Mouse (Mus musculus): ENCODE measurements at regions not wholly inside any gene's neighbourhood (a gene's known extent, or its start where the extent isn't known, plus 50 kb on each side); places are given as distances from the start of the nearest gene placed in this dataset.

DNA sequence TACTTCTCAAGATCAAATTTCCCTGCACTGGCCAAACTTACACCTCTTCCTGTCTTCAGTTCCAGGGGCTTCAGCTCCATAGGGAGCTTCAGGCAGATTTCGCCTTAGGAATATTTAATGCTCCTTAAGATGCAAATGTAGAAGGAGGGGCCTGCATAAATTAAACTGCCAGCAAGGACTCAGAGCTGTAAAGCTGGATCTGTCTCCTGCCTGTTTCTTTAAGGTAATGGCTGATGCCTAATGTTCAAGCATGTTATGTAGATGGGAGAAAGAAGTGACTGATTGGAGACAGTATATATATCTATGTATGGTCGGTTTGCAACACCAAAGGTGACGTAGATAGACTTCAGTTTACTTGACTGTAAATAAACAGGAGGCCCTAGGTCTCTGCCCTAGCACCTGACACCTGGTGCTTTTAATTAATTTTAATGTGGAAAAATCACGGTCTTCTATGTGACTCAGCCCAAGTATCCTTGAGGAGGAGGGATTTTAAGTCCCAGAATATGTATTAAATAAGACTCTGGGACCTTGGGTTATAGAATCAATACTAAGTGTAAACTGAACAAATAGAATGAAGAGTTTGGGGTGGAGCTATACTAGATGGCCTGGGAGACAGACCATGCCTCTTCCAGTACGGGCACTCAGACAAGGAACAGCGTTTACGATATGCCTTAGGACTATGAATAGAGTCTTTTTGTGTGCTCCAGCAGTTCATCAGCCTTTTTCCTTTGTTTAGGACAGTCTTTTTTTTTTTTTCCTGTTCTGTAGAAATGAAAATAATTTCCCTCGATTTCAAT lies 651.7 kb upstream of the Lmcd1 start:
- DNase-seq, result no peak

DNA sequence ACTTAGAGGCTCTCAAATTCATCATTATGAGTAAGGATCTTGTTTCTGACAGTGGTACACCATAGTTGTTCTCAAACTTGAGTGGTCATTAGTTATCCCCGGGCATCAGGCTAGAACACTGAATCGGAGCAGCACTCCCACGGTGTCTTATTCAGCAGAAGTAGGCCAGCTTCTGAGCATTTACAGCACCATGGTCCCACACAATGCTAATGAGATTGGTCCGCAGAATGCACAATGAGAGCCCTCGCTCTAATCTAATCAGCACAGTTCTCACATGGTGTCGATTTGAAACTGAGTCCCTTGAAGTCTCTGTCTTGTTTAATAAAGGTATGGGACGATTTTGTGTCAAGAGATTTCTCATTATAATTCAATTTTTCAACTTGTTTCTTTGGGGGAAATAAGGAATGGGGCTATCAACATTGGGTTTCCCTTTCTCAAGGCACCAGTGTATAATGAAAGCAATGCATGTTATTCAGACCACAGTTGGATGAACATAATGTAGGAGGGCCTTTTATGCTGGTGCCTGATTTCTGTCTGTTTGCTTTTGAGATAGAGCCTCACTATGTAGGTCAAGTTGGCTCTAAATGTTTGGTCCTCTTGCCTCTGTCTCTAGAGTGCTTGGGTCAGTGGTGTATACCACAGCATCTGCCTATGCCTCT lies 650.9 kb upstream of the Lmcd1 start:
- no peak for DNase-seq

DNA sequence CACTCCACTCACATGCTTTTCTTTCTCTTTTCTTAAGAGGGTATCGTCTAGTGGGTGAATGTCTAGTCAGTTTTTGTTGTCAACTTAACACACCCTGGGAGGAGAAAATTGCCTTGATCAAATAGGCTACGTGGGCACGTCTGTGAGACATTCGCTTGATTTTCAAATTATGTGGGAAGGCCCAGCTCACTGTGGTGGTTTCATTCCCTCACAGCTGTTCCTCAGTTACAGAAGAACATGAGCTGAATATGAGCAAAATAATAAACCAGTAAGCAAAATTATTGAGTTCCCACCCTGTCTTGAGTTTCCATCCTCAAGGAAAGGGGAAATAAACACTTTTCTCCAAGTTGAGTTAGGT lies 650.4 kb upstream of the Lmcd1 start:
- no peak for DNase-seq

DNA sequence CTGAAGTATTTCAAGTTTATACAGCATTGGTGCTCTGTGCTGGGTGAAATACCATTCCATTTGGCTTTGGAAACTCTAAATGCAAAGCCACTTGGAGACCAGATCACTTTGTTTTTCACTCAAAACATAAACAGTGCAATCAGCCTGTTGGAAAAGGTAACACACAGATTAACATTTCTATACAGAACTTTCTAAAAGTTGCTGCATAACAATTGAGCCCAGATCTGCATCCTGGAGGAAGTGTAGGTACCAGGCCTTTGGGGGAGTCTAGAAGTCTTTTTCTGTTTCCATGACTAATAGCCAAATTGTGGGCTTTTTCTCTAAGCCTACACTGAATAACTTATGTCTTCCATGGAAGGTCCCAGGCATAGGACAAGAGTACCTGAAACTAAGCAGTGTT lies 648.1 kb upstream of the Lmcd1 start:
- no peak for DNase-seq

DNA sequence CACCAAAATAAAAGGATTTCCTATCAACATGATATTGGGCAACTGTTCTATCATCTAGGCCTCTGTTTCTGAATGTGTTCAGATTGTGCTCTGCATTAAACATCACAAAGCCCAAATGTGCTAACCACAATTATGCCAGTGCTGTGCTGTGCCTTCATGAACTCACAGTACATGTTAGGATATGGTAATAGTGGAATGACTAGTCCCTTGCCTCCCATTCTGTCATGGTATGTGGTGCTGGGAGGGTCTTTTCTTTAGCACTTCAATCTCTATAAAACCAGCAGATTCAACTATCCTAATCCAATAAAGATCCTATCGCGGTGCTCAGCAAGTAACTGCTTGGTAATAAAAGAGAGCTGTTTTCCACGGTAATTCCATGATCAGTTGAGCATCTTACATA lies 620.8 kb upstream of the Lmcd1 start:
- no peak for DNase-seq

DNA sequence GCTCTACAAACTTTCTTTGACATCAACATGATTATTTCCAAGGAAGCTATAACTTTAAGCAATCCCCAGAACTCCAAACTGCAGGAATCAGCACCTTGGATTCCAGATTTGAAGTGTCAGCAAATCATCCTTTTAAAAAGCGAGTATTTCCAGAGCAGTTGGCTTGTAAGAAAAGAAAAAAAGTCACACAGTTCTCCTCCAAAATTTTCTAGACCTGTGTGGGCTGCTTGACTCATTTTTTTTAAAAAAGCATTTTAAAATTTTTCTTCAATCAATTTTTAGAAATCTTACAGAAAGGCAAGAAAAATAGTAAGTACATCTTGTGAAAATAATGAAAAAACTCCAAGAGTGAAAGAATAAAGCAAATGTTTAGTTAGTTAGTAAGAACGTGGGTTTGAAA lies 613.6 kb upstream of the Lmcd1 start:
- DNase-seq, result no peak

DNA sequence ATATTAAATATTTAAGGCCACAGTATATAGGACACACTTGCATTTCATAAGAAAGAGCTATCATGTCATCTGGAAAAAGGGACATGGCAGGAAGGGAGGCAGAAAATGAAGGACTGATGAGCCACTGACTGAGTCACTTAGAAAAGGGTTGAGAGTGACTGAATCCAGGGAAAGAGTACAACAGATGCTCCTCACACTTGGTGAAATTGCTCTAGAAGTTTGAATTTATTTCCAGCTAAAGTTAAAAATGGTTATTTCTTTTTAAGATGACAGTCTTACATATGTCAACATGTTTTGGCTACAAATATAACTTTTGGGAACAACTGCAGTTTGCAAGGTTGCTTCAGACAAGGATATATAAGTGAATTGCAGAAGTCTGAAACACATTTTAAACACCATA lies 609.0 kb upstream of the Lmcd1 start:
- no peak for DNase-seq

DNA sequence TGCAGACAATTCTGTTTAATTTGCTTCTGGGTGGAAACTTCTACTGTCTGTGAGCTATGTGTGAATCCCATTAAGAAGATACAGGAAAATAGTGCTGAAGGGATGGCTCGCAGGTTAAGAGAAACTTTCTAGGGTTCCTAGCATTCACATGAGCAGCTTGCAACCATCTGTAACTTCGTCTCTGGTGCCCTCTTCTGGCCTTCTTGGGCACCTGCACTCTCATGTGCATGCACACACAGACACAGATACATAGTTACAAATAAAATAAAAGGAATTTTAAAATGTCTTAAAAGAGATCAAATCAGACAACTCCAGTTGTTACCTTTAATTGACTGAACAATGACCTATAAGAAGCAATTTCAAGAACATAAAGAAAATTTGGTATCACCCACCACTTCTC lies 588.6 kb upstream of the Lmcd1 start:
- DNase-seq, result no peak

DNA sequence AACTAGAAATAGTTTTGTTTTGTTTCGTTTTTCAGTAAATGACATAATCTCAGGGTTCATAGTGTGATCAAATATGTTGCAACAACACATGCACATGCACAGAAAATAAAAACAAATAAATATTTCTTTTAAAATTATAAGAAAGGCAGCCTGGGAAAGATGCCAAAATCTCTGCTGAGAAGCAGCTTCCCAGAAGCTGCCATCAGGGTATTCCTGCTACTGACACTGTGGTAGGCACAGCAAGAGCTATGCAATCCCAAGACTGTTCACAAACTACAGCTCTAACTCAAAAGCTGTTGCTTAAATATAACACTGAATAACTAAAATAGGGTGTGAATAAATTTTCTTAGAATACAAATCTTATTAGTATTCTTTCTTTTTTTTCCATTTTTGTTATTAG lies 570.7 kb upstream of the Lmcd1 start:
- DNase-seq, result no peak

DNA sequence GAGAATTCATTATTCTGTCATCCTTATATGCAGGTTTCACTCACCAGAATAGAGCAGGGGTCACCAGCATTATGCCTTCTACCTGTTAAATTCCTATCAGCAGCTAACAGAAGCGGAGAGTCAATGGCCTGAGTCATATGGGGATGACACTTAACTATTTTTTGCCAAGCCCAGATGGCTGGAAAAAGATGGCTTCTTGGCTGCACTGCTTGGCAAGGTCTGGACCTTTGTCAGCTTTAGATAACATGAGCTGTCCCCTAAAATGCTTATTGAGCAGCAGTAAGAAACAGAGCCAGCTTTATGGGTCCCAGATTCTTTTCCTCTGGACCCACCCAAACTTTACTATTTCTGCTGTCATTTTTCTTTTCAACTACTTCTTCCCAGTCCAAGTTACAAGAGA lies 565.3 kb upstream of the Lmcd1 start:
- DNase-seq, result no peak

DNA sequence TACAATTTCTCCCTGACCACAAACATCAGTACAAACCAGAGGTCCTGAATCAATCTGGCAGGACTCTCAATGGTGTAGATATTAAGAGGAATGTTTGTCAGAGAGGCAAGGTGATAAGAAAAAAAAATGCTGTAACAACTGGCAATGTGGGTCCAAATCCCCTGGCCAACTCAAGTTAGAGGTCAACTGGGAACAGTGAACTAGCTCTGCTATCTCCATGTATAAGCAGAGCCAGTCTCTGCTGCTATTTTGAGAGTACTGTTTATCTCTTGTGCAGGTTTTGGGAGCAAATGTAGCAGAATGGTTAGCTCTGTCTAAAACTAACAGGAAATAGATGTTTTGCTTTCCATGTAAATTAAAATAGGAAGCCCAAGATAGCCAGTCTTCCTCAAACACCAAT lies 547.6 kb upstream of the Lmcd1 start:
- no peak for DNase-seq

DNA sequence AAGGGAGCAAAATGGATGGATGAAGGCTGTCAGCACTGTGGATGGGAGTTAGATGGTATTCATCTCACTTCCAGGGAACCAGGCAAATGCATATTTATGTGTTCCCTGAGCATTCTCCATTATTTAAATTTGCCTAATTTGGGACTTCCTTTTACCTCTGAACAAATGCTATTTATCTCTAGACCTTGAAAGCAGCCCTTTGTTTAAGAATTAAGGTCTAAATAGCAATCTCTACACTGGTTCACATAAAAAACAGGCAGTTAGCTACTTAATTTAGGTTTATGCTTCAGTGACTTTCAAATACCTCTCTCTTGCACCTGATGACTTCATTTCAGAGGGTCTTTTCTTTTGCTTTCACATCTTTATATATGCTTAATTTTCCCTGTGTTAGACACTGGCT lies 543.2 kb upstream of the Lmcd1 start:
- DNase-seq, result no peak

DNA sequence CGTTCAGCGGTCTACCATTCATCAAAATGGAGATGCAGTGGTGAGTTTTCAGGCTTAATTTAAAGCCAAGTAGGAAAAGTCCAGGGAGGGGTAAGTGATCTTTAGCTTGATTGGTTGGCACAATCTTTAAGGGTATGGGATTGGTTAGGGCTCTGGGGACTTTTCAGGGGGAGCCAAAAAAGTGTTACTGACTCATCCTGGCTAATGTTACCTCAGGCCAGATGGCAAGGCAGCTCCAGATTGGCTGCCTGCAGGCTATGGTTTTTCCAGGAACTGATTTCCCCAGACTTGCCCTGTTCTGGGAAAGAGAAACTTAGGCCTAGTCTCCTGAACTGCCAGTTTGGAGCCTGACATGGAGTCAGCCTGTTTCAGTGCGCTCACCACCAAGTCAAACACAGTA lies 539.6 kb upstream of the Lmcd1 start:
- DNase-seq, result no peak

DNA sequence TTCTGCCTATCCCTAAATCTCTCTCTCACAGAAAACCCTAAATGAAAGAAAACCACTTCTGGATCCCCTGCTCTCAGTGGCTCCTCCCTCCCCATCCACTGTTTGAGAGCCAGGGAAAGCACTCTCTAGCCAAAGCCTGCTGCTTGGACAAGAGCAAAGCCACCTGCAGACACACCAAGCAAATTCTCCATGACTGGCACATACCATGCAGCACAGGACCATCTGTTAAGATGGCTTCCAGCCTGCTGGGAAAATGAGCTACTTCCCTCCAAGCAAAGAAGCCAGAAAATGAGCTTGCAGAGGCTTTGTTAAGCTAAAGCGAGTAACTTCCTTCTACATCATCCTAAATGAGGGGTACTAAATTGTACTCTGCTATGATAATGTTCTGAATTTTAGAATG lies 534.6 kb upstream of the Lmcd1 start:
- DNase-seq, result no peak

DNA sequence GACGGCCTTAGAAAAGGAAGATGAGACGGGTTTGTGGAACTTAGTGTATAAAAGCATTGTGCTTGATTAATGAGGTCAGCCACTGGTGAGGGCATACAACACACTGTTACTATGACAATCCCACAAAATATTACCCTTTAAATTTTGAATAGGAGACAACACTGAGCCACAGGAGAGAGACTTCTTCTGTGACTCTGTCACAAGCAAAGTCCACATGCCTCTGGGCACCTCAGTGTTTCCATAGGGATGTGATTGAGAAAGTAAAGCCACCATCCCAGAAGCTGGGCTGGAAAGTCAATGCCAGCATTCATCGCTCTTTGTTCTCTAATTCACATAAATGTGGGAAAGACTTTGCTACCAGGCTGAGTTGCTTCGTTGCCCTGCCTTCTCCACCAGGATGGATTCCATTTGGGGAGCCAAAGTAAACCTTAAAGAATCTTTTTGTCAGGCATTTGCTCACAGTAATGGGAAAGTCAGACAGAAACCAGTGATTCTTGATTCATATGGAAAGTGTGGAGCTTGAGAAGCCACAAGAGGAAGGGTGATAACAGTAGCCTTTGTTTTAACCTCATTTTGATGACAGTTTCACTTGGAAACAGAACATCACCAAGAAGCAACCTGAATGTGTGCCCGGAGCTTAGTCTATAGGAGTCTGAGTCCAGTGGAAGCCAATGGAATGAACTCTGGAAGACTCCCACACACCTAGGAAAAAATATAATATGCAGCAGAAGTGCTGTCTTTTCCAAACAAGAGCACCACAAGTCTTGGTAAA lies 491.7 kb upstream of the Lmcd1 start:
- no peak for DNase-seq

DNA sequence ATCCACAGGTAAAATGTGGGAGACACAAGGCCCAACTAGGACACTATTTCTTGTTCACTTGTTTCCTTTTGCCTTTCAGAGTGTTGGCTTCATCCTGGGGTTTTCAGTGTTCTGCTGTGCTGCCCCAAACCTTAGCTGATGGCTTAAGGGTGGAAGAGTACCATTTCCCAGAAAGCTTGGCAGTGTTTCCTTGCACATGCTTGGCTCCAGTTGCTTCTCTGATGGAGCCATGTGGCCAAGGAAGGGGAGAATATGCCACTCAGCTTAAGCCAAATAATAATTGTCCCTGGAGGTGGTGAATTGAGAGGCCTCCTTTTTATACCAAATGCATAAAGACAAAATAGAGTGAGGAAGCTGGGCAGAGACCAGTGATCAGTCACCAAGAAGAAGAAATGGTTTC lies 464.9 kb upstream of the Lmcd1 start:
- DNase-seq, result no peak

DNA sequence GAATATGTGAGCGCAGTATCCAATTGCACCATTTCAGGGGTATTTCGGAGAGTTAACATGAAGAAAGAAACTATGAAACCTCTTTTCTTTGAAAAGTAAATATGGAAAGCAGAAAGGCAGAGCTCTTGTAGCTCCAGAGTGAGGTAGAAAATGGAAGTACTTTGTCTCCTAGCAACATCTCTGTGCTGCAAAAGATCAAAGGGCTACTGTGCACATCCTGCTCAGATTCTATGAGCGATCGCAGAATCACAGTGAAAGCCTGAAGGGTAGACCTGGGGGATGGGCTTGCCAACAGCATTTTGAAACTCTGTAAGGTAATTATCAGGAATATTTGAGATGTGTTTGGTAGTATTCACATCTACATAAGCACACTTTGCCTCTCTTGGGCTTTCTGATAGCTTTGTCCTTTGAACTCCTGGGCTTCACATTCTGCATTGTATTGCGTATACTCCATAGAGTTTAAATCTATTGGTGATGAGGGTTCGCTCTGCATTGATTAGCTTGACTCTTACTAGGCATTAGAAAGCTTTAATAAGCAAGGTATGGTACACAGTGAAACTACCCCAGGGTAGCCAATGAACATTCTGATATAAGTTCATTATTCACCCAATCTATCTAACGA lies 459.5 kb upstream of the Lmcd1 start:
- DNase-seq, result no peak

DNA sequence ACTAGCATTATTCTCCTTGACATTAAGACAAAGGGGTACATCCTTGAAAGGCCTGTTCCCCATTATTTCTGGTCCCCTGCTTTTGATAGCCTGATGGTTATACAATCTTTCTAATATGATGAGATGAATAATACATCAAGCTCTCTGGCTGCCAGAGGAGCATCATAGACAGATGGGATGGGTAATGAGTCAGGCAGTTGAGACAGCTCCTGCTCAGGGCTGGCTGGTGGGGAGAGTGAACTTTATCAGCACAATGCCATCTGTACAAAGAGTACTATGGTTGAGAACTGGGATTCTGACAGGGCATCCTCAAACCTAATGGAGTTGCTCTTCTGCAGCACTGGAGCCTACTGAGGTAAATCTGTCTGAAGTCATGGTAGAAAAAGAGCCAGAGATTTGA lies 458.4 kb upstream of the Lmcd1 start:
- no peak for DNase-seq

DNA sequence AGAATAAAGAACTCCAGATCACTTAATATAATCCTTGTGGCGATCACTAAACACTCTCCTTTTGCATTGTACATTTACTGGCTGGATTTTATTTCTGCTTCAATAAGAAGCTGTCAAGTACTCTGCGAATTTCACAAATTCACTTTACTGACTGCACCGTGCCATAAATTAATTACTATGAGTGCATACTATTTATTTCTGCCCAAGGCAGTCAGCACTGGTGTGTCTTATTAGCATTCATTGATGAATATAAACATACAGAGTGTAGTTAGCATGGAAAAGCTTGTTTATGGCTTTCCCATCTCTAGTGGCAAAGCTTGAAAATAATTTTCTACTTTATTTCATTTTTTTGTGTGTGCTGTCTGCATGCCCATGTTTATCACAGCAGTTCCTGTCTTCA lies 453.3 kb upstream of the Lmcd1 start:
- no peak for DNase-seq

DNA sequence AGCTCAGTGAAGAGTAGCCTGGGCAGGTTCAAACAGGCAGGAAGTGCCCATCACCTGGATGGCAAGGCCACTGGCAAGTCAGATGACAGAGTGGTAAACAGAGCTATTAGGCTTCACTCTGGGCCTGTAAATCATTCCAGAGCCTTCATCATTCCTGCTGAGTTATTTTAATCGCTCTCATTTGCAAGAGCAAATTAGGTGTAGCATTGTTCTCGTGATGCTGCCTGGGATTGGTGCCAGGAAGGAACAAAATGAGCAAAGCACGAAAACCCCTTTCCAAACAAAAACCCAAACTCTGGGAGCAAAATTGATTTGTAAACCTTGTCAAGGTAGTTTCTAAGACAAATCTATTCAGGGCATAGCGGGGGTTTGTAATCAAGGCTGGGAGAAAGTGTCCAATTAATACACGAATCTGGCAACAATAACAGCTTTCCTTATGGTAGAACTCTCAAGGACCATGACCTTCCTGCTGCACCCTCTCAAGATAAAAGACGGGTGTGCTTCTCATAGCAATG lies 429.2 kb upstream of the Lmcd1 start:
- no peak for DNase-seq

DNA sequence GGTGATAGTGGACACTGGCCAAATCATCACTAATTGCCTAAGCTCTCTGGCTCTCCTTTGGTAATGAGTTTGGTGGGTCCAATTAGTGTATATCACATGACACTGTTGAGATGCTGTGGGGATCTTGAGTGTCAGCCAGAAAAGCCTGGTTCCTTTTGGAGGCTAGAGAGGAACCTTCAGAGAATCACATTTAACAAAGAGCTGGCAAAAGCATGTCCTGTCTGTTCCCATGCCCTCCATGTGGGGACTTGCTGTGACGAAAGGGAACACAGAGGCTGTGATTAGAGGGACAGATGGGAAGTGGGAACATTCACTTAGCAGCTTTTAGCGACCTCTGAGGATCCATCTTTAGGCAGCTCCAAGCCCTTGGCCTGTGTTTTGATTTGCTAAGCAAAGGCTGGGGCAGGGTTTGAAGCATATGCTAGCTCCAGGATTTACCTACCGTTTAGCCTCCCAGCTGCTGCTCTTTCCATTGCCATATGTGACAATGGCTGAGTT lies 407.4 kb upstream of the Lmcd1 start:
- DNase-seq, result no peak

DNA sequence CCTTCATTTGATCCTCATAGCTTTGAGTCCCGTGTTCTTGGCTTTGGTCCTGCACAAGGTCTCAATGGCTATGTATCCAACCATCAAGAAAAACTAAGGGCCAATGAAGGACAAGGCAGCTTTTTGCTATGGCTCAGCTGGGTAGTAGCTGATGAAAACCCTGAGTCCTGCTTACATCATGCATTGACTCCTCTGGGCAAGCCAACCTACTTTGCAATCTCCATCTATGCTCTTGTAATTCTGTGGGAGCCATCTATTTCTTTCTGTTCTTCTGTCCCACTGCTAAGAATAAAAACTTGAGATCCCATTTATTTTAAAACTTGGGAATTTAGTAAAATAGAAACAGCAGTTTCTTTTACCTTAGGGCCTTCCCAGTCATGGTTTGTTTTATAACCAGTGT lies 391.0 kb upstream of the Lmcd1 start:
- DNase-seq, result no peak

DNA sequence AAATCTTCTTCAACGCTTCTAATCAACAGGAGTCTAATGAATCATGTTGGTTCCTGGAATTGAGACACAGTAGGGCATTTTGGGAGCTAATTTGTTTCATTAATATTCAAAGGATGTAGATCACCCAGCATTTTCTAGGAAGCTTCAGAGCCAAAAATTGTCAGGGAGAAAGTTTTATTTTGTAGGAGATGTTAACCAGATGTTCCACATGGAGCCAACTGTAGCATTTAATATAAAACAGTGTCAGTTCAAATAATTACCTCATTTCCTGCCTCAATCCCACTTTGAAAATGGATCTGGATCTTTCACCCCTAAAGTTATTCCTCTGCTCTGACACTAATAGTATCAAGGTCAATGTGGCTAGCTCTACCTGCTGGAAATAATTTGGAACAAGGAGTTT lies 389.6 kb upstream of the Lmcd1 start:
- DNase-seq, result no peak

Data from adrenal gland, postnatal 36 days (tissue).